Mouse (Mus musculus) C3H10T1/2 (cell line): Measurements from ENCODE around the gene Zfp661. TPM values are rescaled to one million over a fixed set of nuclear protein-coding genes. Genes with fewer than 3 reads are reported as not detected.

Experiments
- polyA plus RNA-seq, 2 experiments: library from polyadenylated mRNA; unstranded; fragments of >200 nt; fragmentation: generic; extraction: Trizol; gene quantifications; one replicate each; pipeline ENCODE4 v1.2.1; 2012; ENCODE audit warnings: missing spikeins in 2 of 2

The Zfp661 gene
- polyA plus RNA-seq, result under 1 TPM; 0.04 to 0.71 TPM

GRCm38 (mm10) chr2:127586694-127587513 lies at the start of gene Zfp661, which contains the start of gene Mrps5:
Gene Zfp661 (minus strand): TSS chr2:127587094.
Gene Mrps5 (plus strand): TSS chr2:127587222.

DNA sequence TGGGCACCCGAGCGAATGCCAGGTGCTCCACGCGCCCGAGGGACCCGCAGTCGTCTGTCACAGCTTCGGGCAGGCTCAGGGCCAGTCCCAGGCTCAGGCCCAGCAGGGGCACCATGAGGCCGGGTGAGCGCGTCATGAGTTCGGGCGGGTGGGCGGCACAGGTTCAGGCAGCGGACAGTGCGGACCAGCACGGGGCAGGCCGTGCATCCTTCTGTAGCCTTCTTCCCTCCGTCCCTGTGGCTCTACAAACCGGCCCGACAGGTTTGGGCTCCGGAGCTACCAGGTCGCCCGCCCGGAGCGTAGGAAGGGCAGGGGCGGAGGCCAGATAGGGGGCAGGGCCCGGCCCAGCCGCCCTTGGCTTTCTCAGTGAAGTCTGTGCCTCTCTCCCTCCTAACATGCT lies 45.7 kb downstream of the Zfp661 start, which contains the start of gene Prom2:
Gene Prom2, minus strand, starts transcription at position 283 of the 400 bp plus-strand sequence.

Other genes with a start within 250 kb of the Zfp661 start
- under 1 TPM in 1 of 2 experiments, not detected in 1; 0.01 TPM for gene Astl, start 248.5 kb downstream of the Zfp661 start, polyA plus RNA-seq
- gene Adra2b, start 223.9 kb downstream of the Zfp661 start, polyA plus RNA-seq, result under 1 TPM in 1 of 2 experiments, not detected in 1; 0.01 TPM
- gene Gpat2, start 161.9 kb downstream of the Zfp661 start, polyA plus RNA-seq, result under 1 TPM in 1 of 2 experiments, not detected in 1; 0.02 TPM
- gene Fahd2a, start 142.5 kb downstream of the Zfp661 start, polyA plus RNA-seq, result under 1 TPM; 0.57 to 0.73 TPM
- gene Kcnip3, start 65.0 kb downstream of the Zfp661 start, polyA plus RNA-seq, result 1 to 10 TPM in 1 of 2 experiments, under 1 TPM in 1; 0.66 to 3.0 TPM
- not detected for gene Prom2, start 45.6 kb downstream of the Zfp661 start, polyA plus RNA-seq
- 10 to 100 TPM; 28.7 to 30.0 TPM for gene Mrps5, start 128 bp upstream of the Zfp661 start, polyA plus RNA-seq
- gene Mal, start 69.6 kb upstream of the Zfp661 start, polyA plus RNA-seq, result not detected
- gene Mall, start 142.8 kb upstream of the Zfp661 start, polyA plus RNA-seq, result not detected
- 10 to 100 TPM in 1 of 2 experiments, 1 to 10 TPM in 1; 3.9 to 19.6 TPM for gene Nphp1, start 201.8 kb upstream of the Zfp661 start, polyA plus RNA-seq
- 10 to 100 TPM; 16.4 to 22.2 TPM for gene Mtln, start 205.4 kb upstream of the Zfp661 start, polyA plus RNA-seq
- 1 to 10 TPM in 1 of 2 experiments, under 1 TPM in 1; 0.48 to 3.7 TPM for gene Bub1, start 244.8 kb upstream of the Zfp661 start, polyA plus RNA-seq